Mouse (Mus musculus) adrenal gland, postnatal 36 days (tissue): ENCODE measurements around the gene Rnf6. TPM values are rescaled to one million over a fixed set of nuclear protein-coding genes. Genes with fewer than 3 reads are reported as not detected.

ENCODE experiments used
- total RNA-seq, 2 experiments: library from RNA; stranded (reverse); gene quantifications; 2 replicates each; pipeline ENCODE4 v1.2.3; 2021

The Rnf6 gene
- total RNA-seq, 2 experiments from 2014 or later = 49.3 to 60.3 TPM

Other genes with a start within 250 kb of the Rnf6 start
- under 1 TPM in 1 of 2 experiments, not detected in 1; 0.40 TPM for gene Cyp3a25, start 211.9 kb downstream of the Rnf6 start, total RNA-seq
- not detected for gene Cyp3a59, start 142.3 kb downstream of the Rnf6 start, total RNA-seq
- gene Gm5565, start 61.0 kb downstream of the Rnf6 start, total RNA-seq = not detected
- gene Gm6309, start 50.8 kb downstream of the Rnf6 start, total RNA-seq = not detected
- gene 1700001J03Rik, start 36.3 kb downstream of the Rnf6 start, total RNA-seq = under 1 TPM; 0.53 to 0.95 TPM
- gene Cdk8, start 9.7 kb upstream of the Rnf6 start, total RNA-seq = 10 to 100 TPM; 43.0 to 78.1 TPM
- gene Wasf3, start 163.4 kb upstream of the Rnf6 start, total RNA-seq = 10 to 100 TPM; 29.4 to 32.2 TPM